Mouse (Mus musculus) heart, adult 2 months (tissue): Measurements from ENCODE around the gene Prkacb.

Source experiments
- CTCF ChIP-seq: fragments of 200-600 bp; IDR thresholded peaks from 2 replicates; pipeline ENCODE4 v1.8.1; 2022; ENCODE audit warnings: antibody characterized with exemption, mild to moderate bottlenecking, moderate library complexity
- POLR2A ChIP-seq: fragments of 200-500 bp; IDR thresholded peaks from 2 replicates; pipeline ENCODE4 v1.6.1; 2011; ENCODE audit warnings: mild to moderate bottlenecking, low read depth, low read length, control low read depth; ENCODE audit not compliant: insufficient read depth

DNA sequence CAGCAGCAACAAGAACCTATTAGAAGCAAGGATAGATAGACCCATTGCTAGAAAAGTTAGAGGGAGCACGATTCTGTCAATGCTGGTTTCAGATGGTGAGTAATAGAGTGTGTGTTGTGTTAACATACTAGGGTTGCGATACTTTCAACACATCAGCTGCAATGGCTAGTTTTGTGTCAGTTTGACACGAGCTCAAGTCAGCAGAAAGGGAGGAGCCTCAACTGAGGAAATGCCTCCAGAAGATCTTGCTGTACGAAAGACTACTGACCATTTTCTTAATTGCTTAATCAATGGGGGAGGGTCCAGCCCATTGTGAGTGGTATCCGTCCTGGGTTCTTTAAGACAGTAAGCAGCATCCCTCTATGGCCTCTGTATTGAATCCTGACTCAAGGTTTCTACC, 120.2 kb downstream of the Prkacb start:
- TF ChIP-seq CTCF = no peak
- no peak for TF ChIP-seq POLR2A
